Mouse (Mus musculus) lung, adult 2 months (tissue): Measurements from ENCODE around the gene Spata13. TPM values are rescaled to one million over a fixed set of nuclear protein-coding genes. Genes with fewer than 3 reads are reported as not detected.
A peak's percentile ranks its signal among the peaks of the same experiment; 100 is the strongest.

Experiments used
- DNase-seq: peaks from one replicate; pipeline ENCODE4 v3.0.0; 2022
- H3K4me1 ChIP-seq: fragments of 200-500 bp; 2 replicates; pipeline ENCODE4 v1.6.1; 2011; ENCODE audit warnings: low read length; ENCODE audit not compliant: control insufficient read depth, insufficient read depth
- H3K4me3 ChIP-seq: fragments of 200-500 bp; replicated peaks from 2 replicates; pipeline ENCODE3; 2011; ENCODE audit warnings: low read depth, mild to moderate bottlenecking, control low read depth, low read length; ENCODE audit errors: extremely low read depth
- CTCF ChIP-seq: fragments of 200-500 bp; IDR thresholded peaks from 2 replicates; pipeline ENCODE4 v1.5.1; 2011; ENCODE audit warnings: mild to moderate bottlenecking, low read length, control low read depth; ENCODE audit not compliant: insufficient read depth
- POLR2A ChIP-seq: fragments of 200-500 bp; IDR thresholded peaks from 2 replicates; pipeline ENCODE4 v1.6.1; 2011; ENCODE audit warnings: low read depth, mild to moderate bottlenecking, control low read depth, low read length, borderline replicate concordance; ENCODE audit errors: extremely low read depth
- WGBS: fragments of 180-500 bp; shearing (Covaris S2); methylation state at CpG from one replicate; pipeline ENCODE4 v1.1.7; 2018; 5-methylcytosine and 5-hydroxymethylcytosine counted together
- polyA plus RNA-seq: library from polyadenylated mRNA; depleted of rRNA; stranded (reverse); fragments of >200 nt; gene quantifications from 2 replicates; pipeline ENCODE4 v1.2.3, GENCODE M21; 2012

The Spata13 gene
- polyA plus RNA-seq, 1 experiment: 20.8 TPM

DNA sequence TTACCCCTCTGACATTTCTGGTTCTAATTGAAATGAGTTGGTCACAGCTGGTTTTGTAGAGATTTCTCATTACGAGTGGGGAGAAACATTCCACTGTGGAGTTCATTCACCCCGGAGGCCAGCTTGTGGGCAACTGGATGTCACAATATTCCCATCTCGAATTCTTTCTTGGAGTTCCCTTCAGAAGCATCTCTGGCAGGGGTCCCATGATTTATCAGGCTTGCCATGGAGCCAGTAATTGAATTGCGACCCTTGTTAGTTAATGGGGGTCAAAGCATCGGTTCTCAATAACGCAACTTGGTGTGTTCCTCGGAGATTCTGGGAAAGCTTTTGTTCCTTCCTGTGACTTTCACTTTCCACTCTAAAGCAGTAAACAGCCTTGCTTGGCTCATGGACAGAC lies 53.4 kb downstream of the Spata13 start:
- no peak overlapping the region for H3K4me3 ChIP-seq
- DNase-seq: no peak
- peaks cover under 1% of the 10 kb centered on the region; the same call in 1 of the 2 replicates for H3K4me1 ChIP-seq
- 45% methylated on average over 7 of the region's 7 CpGs for WGBS
- TF ChIP-seq POLR2A (no peak), CTCF (no peak)

- TF ChIP-seq POLR2A (no peak), CTCF (peak; percentile 82)
- no peak overlapping the region for H3K4me3 ChIP-seq
- H3K4me1 ChIP-seq: no peaks in the 10 kb centered on the region
- 38% methylated on average over 7 of the region's 7 CpGs for WGBS
- no peak for DNase-seq
Measured at GRCm38 (mm10) chr14:60688509-60689205, 54.9 kb downstream of the Spata13 start.

- TF ChIP-seq POLR2A: no peak
- TF ChIP-seq CTCF: no peak
- Histone ChIP-seq H3K4me3 (no peak overlapping the region), H3K4me1 (no peaks in the 10 kb centered on the region)
- no peak for DNase-seq
- 91% methylated on average over 5 of the region's 5 CpGs for WGBS
Measured at GRCm38 (mm10) chr14:60689768-60690167, 56.0 kb downstream of the Spata13 start.

DNA sequence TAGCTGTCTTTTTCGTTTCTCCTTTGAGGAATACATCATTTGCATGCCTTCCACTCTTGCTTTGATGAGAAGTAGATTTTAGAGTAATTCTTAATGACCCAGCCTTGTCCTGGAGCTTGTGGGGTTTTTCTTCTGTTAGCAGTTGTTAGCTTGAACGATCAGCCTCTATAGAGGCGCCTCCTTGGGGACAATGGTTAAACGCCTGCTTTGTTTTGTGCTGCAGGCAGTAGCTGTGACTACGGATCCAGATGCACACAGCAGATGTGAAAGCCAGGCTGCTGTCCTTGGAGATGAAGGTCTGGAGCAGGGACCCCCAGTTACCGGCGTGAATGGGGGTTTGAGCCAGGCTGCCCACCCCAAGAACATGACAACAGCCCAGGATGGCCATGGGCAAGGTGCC lies 56.8 kb downstream of the Spata13 start:
- DNase-seq: no peak
- no peaks in the 10 kb centered on the region for H3K4me1 ChIP-seq
- TF ChIP-seq POLR2A (no peak), CTCF (no peak)
- WGBS: 92% methylated on average over 7 of the region's 7 CpGs
- H3K4me3 ChIP-seq: no peak overlapping the region

GRCm38 (mm10) chr14:60693122-60693536 lies 59.3 kb downstream of the Spata13 start:
- no peaks in the 10 kb centered on the region for H3K4me1 ChIP-seq
- 36% methylated on average over 11 of the region's 11 CpGs for WGBS
- TF ChIP-seq POLR2A: no peak
- no peak for TF ChIP-seq CTCF
- H3K4me3 ChIP-seq: no peak overlapping the region
- DNase-seq: no peak

DNA sequence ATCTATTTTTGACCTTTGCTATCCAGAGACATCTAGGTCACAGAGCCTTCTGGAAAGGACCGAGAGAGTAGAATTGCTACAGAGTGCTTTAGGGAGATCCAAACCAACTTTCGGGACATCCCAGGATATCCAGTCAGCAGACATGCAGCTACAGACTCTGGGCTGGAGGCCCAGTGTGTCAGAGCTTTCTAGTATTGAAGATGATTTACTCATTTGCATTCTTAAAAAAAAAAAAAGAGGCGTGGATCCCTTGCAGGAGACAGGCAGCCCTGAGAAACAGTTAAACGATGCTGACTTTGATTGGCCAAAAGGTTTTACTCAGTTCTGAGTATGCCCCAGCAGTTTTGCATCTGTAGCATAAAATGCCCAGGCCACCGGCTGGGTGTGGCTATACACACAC lies 59.9 kb downstream of the Spata13 start:
- no peak for TF ChIP-seq POLR2A
- no peak for TF ChIP-seq CTCF
- no peak overlapping the region for H3K4me3 ChIP-seq
- DNase-seq: no peak
- H3K4me1 ChIP-seq: no peaks in the 10 kb centered on the region
- WGBS: 56% methylated on average over 5 of the region's 5 CpGs

GRCm38 (mm10) chr14:60694215-60694997 lies 60.6 kb downstream of the Spata13 start:
- TF ChIP-seq CTCF (peak; percentile 40; the same call in 1 of the 2 replicates), POLR2A (no peak)
- Histone ChIP-seq H3K4me3 (no peak overlapping the region), H3K4me1 (no peaks in the 10 kb centered on the region)
- peak; percentile 56 for DNase-seq
- WGBS: 63% methylated on average over 14 of the region's 14 CpGs

- 70% methylated on average over 8 of the region's 8 CpGs for WGBS
- no peak for TF ChIP-seq POLR2A
- TF ChIP-seq CTCF: no peak
- Histone ChIP-seq H3K4me1 (no peaks in the 10 kb centered on the region), H3K4me3 (no peak overlapping the region)
- DNase-seq: no peak
Measured at GRCm38 (mm10) chr14:60697351-60697750, 63.5 kb downstream of the Spata13 start.

DNA sequence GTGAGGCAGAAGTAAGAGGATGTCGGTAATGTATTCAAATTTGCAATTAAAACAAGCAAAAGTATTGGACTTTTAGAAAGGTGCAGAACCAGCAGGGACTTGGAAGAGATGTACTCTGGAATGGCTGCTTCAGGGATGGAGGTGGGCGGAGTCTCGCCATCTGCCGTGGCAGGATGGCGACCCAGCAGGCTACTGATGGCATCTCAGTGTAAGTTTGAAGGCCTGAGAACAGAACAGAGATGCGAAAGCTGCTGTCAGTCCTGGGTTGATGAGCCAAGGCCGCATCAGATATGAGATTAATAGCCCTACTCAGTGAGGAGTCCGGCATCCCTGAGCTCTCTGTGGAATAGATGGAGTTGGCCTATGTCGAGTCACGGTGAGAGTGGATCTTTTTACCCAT lies 65.2 kb downstream of the Spata13 start:
- 84% methylated on average over 10 of the region's 10 CpGs for WGBS
- H3K4me1 ChIP-seq: no peaks in the 10 kb centered on the region
- DNase-seq: no peak
- H3K4me3 ChIP-seq: no peak overlapping the region
- TF ChIP-seq POLR2A (no peak), CTCF (no peak)
